Mouse (Mus musculus): ENCODE measurements around the gene Wbp1. TPM values are rescaled to one million over a fixed set of nuclear protein-coding genes. Genes with fewer than 3 reads are reported as not detected.

Wbp1 gene
- total RNA-seq, 2 experiments from 2014 or later: 55.9 to 56.1 TPM

- H3K4me3 ChIP-seq: no peak within 1 kb of the TSS; the same call in 1 of the 2 replicates
- H3K27ac ChIP-seq: no peak within 1 kb of the TSS
- DNase-seq (ENCODE audit: low spot score in 2 of 2): no peak
- TF ChIP-seq CTCF (conservative IDR thresholded peaks at IDR 0.05): no peak
Measured at GRCm38 (mm10) chr6:83086121-83087035, 35.0 kb downstream of the Wbp1 start, which contains the start of gene Lbx2. Gene Lbx2, plus strand, starts transcription at chr6:83086367.

DNA sequence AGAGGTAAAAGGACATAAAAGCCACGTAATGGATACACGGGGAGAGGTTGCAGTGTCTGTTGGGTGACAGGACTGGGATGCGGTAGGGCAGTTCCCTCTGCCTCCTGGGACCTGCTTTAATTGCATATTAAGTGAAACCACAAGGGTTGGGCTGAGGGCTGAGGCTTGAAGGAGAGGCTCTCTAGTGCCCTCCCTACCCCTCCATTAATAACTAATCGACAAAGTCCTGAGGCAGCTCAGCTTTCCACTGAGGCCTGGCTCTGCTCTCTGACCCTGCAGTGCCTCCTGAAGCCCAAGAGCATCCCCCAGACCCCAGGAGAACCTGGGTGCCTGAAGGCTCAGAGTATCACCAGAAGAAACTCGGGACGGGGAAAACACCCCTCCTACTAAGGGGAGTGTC is 36.9 kb downstream of the Wbp1 start:
- H3K4me3 ChIP-seq: no peak overlapping the region
- no peak for DNase-seq (ENCODE audit: low spot score in 2 of 2)
- no peak for TF ChIP-seq CTCF (conservative IDR thresholded peaks at IDR 0.05)
- H3K27ac ChIP-seq: no peak overlapping the region

GRCm38 (mm10) chr6:83083497-83083896 is 37.9 kb downstream of the Wbp1 start:
- Histone ChIP-seq H3K27ac (no peak overlapping the region), H3K4me3 (no peak overlapping the region)
- TF ChIP-seq CTCF (conservative IDR thresholded peaks at IDR 0.05): no peak
- DNase-seq (ENCODE audit: low spot score in 2 of 2): no peak

GRCm38 (mm10) chr6:83080210-83080609 is 41.1 kb downstream of the Wbp1 start:
- no peak for TF ChIP-seq CTCF (conservative IDR thresholded peaks at IDR 0.05)
- no peak for DNase-seq (ENCODE audit: low spot score in 2 of 2)
- Histone ChIP-seq H3K4me3 (no peak overlapping the region), H3K27ac (no peak overlapping the region)

GRCm38 (mm10) chr6:83078324-83078858 is 43.0 kb downstream of the Wbp1 start:
- peak; percentile 82 for TF ChIP-seq CTCF (conservative IDR thresholded peaks at IDR 0.05)
- Histone ChIP-seq H3K4me3 (peak overlapping the region; percentile 95), H3K27ac (peak overlapping the region; percentile 99)
- DNase-seq (ENCODE audit: low spot score in 2 of 2): peak; percentile 97 to 100

DNA sequence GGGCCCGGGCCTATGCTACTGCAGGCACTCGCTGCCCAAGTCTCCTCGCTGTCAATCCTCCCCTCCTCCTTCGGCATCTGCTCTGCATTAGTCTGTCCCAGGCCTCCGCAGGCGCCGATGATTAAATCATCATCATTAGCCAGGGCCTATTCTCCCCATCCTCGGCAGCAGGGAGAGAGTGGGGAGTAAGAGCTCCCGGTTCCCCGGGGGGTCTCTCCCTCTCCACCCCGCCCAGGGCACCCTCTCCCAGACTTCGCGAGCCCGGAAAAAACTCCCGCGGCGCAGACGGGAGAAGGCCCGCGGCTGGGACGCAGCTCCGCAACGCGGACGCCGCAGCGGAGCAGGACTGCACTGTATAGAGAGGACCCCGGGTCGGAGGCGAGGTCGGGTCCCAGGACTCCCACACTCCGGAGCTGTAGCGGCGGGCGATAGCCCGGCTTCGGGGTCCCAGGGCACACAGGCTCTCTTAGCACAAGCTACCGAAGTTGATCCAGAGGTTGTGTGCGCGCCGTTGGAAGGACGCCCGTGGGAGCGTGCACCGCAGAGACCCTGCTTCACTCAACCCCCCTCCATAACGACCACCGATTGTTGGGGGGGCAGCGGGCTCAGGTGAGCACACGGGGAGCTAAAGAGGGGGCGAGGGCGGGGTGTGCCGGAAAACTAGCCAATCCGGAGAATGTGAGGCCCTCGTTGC is 43.6 kb downstream of the Wbp1 start, which contains the start of gene Pcgf1:
Gene Pcgf1, plus strand, starts transcription at position 240 of the 694 bp plus-strand sequence.
- DNase-seq (ENCODE audit: low spot score in 2 of 2): peak; percentile 19 to 60
- Histone ChIP-seq H3K4me3 (peak within 1 kb of the TSS; percentile 95), H3K27ac (peak within 1 kb of the TSS; percentile 99)
- no peak for TF ChIP-seq CTCF (conservative IDR thresholded peaks at IDR 0.05)

DNA sequence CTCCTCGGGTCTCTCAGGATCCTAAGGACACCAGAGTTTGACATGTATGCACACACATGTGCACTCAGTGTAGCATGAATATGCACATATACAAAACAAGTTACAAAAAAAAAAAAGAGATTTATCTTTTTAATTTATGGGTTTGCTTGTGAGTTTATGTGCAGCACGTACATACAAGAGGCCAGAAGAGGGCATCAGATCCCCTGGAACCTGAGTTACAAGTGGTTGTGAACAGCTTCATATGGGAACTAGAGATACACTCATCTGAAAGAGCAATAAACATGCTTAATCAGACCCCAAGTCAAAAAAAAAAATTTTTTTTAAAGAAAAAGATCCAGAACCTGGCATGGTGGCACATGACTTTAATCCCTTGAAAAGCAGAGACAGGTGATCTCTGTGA is 46.4 kb downstream of the Wbp1 start:
- no peak overlapping the region for H3K27ac ChIP-seq
- no peak overlapping the region for H3K4me3 ChIP-seq
- TF ChIP-seq CTCF (conservative IDR thresholded peaks at IDR 0.05): peak; percentile 49
- no peak for DNase-seq (ENCODE audit: low spot score in 2 of 2)

- no peak for TF ChIP-seq CTCF (conservative IDR thresholded peaks at IDR 0.05)
- Histone ChIP-seq H3K27ac (no peak overlapping the region), H3K4me3 (no peak overlapping the region)
- no peak for DNase-seq (ENCODE audit: low spot score in 2 of 2)
Measured at GRCm38 (mm10) chr6:83071220-83071619, 50.1 kb downstream of the Wbp1 start.

DNA sequence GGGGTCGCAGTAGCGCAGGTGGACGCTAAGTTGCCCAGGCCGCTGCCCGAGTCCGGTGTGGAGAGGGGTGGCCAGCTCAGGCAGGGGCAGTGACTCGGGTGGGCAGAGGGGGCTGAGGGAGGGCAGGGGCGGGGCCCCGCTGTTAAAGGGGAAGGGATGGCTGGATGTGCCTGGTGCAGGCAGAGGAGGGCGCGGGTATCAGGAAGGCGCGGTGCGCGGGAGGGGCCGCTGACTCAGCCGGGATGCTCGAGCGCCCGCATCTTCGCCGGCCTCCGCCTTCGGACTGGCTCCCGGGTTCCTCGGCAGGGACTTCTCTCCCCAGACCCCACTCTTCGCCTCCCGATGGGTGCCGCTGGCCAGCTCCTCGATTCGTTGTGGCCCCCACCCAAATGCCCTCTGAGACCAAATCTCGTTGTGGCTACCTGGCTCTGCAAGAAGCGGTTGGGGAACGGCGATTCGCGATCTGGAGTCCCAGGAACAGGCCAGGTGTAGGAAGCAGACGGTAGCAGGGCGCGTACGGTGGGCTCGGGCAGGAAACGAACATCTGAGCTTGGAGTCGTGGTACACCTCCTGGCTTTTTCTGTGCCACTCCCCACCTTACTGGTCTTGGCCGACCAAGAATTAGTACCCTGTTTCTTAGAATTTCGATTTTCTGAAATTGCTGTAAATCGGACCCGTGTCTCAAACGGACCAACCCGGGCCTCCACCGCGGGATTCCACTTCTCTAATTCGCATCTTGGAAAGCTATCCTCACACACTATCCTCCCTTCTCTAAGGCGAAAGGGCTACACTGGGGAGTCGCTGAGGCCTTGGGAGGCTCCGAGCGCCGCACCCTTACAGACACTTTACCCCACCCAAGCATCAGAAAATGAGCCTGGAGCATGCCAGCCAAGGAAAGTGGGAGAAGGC is 50.8 kb downstream of the Wbp1 start:
- no peak overlapping the region for H3K27ac ChIP-seq
- DNase-seq (ENCODE audit: low spot score in 2 of 2): no peak
- no peak overlapping the region for H3K4me3 ChIP-seq
- no peak for TF ChIP-seq CTCF (conservative IDR thresholded peaks at IDR 0.05)

DNA sequence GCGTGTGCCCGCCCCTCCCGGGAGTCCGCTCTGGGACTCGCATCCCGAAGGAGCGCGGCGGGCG is 51.3 kb downstream of the Wbp1 start, which contains the start of gene Tlx2:
Gene Tlx2, minus strand, starts transcription at position 47 of the 64 bp plus-strand sequence.
- H3K27ac ChIP-seq: no peak within 1 kb of the TSS
- no peak for TF ChIP-seq CTCF (conservative IDR thresholded peaks at IDR 0.05)
- DNase-seq (ENCODE audit: low spot score in 2 of 2): no peak
- H3K4me3 ChIP-seq: no peak within 1 kb of the TSS

DNA sequence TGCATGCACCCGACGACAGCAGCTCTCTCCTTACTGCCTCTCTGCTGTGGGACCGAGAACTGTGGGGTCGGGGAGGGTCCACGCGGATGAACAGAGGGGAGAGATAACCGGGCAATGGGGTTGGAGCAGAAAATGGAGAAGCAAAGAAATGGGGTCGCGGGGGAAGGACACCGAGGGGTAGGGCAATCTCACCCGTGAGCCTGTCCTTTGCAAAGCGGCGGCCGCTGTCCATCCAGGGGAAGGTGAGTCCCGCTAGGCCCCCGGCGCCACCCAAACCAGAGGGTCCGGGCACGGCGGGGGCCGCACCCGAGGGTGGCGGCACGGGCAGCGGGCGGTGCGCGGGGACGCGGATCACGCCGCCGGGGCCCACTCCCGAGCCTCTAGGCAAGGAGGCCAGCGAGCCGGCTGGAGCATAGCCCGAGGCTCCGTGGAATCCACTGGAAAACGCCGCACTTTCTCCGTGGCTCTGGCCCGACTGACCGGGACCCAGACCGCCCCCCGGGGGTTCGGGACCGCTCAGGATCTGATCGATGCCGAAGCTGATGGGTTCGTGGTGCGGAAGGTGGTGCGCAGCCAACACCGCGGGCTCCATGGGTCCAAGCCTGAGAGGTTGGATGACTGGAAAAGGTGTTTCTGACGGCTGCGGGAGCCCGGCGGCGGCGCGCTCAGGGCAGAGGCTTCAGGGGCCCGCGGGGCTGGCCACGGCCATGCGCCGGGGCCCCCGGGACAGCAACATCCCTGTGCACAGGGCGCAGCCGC is 51.7 kb downstream of the Wbp1 start:
- TF ChIP-seq CTCF (conservative IDR thresholded peaks at IDR 0.05): no peak
- DNase-seq (ENCODE audit: low spot score in 2 of 2): no peak
- H3K27ac ChIP-seq: no peak overlapping the region
- H3K4me3 ChIP-seq: no peak overlapping the region

Small RNAs within 50 kb of the gene (microRNA-seq; reads per million reads assigned to microRNA genes)
- gene Mir3470a: 0 reads per million in 2 experiments

Other genes with a start within 250 kb of the Wbp1 start
- gene Sema4f, start 181.8 kb downstream of the Wbp1 start, total RNA-seq (2021): 10 to 100 TPM; 41.0 to 44.0 TPM
- not detected for gene M1ap, start 174.7 kb downstream of the Wbp1 start, total RNA-seq (2021)
- 1 to 10 TPM; 3.2 to 3.3 TPM for gene Dok1, start 88.1 kb downstream of the Wbp1 start, total RNA-seq (2021)
- gene Loxl3, start 87.4 kb downstream of the Wbp1 start, total RNA-seq (2021): 1 to 10 TPM; 2.4 to 3.5 TPM
- gene Aup1, start 67.0 kb downstream of the Wbp1 start, total RNA-seq (2021): 100 to 1,000 TPM; 131 to 133 TPM
- 10 to 100 TPM; 52.9 to 54.5 TPM for gene Htra2, start 66.3 kb downstream of the Wbp1 start, total RNA-seq (2021)
- gene Dqx1, start 63.7 kb downstream of the Wbp1 start, total RNA-seq (2021): under 1 TPM; 0.69 to 0.79 TPM
- gene Tlx2, start 51.3 kb downstream of the Wbp1 start, total RNA-seq (2021): not detected
- 10 to 100 TPM; 36.3 to 37.5 TPM for gene Pcgf1, start 43.7 kb downstream of the Wbp1 start, total RNA-seq (2021)
- gene Lbx2, start 35.2 kb downstream of the Wbp1 start, total RNA-seq (2021): under 1 TPM in 1 of 2 experiments, not detected in 1; 0.86 TPM
- gene Ccdc142, start 20.0 kb downstream of the Wbp1 start, total RNA-seq (2021): 1 to 10 TPM; 7.7 to 9.1 TPM
- gene Gm42688, start 19.9 kb downstream of the Wbp1 start, total RNA-seq (2021): 1 to 10 TPM; 8.5 to 9.5 TPM
- gene Mrpl53, start 12.5 kb downstream of the Wbp1 start, total RNA-seq (2021): 10 to 100 TPM; 64.9 to 67.4 TPM
- 10 to 100 TPM; 24.0 to 26.4 TPM for gene Mogs, start 6.1 kb downstream of the Wbp1 start, total RNA-seq (2021)
- gene Ino80b, start 3.9 kb upstream of the Wbp1 start, total RNA-seq (2021): 10 to 100 TPM; 22.3 to 25.4 TPM
- gene Rtkn, start 13.9 kb upstream of the Wbp1 start, total RNA-seq (2021): 10 to 100 TPM; 80.0 to 84.0 TPM
- 10 to 100 TPM; 25.0 to 32.0 TPM for gene Wdr54, start 34.8 kb upstream of the Wbp1 start, total RNA-seq (2021)
- 10 to 100 TPM; 21.8 to 21.9 TPM for gene 1700003E16Rik, start 34.8 kb upstream of the Wbp1 start, total RNA-seq (2021)
- gene Dctn1, start 44.4 kb upstream of the Wbp1 start, total RNA-seq (2021): 100 to 1,000 TPM; 400 to 422 TPM
- under 1 TPM; 0.44 to 0.98 TPM for gene Slc4a5, start 98.3 kb upstream of the Wbp1 start, total RNA-seq (2021)
- 1 to 10 TPM; 5.8 to 7.1 TPM for gene Mthfd2, start 204.3 kb upstream of the Wbp1 start, total RNA-seq (2021)
- 10 to 100 TPM; 16.2 to 22.2 TPM for gene Mob1a, start 204.5 kb upstream of the Wbp1 start, total RNA-seq (2021)
- 10 to 100 TPM; 46.0 to 49.4 TPM for gene Bola3, start 227.6 kb upstream of the Wbp1 start, total RNA-seq (2021)